Mouse (Mus musculus): ENCODE measurements at regions not wholly inside any gene's neighbourhood (a gene's known extent, or its start where the extent isn't known, plus 50 kb on each side); places are given as distances from the start of the nearest gene placed in this dataset.

GRCm38 (mm10) chr4:124228537-124228936 lies 310.7 kb upstream of the 4930535I16Rik start:
- DNase-seq = peak; percentile 75

GRCm38 (mm10) chr4:124223646-124224500 lies 306.1 kb upstream of the 4930535I16Rik start:
- DNase-seq = peak; percentile 59

GRCm38 (mm10) chr4:124221736-124222135 lies 303.9 kb upstream of the 4930535I16Rik start:
- no peak for DNase-seq

GRCm38 (mm10) chr4:124217206-124217605 lies 299.4 kb upstream of the 4930535I16Rik start:
- DNase-seq = peak; percentile 88

- DNase-seq = no peak
Observed at GRCm38 (mm10) chr4:124216351-124216750, 298.5 kb upstream of the 4930535I16Rik start.

- DNase-seq = peak; percentile 7
Observed at GRCm38 (mm10) chr4:124215077-124215476, 297.3 kb upstream of the 4930535I16Rik start.

GRCm38 (mm10) chr4:124210103-124210502 lies 292.3 kb upstream of the 4930535I16Rik start:
- no peak for DNase-seq

- DNase-seq = no peak
Observed at GRCm38 (mm10) chr4:124206480-124206879, 288.7 kb upstream of the 4930535I16Rik start.

GRCm38 (mm10) chr4:124203736-124204135 lies 285.9 kb upstream of the 4930535I16Rik start:
- DNase-seq = no peak

- no peak for DNase-seq
Observed at GRCm38 (mm10) chr4:124199884-124200844, 282.3 kb upstream of the 4930535I16Rik start.

GRCm38 (mm10) chr4:124198832-124199231 lies 281.0 kb upstream of the 4930535I16Rik start:
- DNase-seq = no peak

- no peak for DNase-seq
Observed at GRCm38 (mm10) chr4:124196711-124197110, 278.9 kb upstream of the 4930535I16Rik start.

- no peak for DNase-seq
Observed at GRCm38 (mm10) chr4:124193059-124193721, 275.4 kb upstream of the 4930535I16Rik start.

GRCm38 (mm10) chr4:124190775-124191174 lies 273.0 kb upstream of the 4930535I16Rik start:
- no peak for DNase-seq

- no peak for DNase-seq
Observed at GRCm38 (mm10) chr4:124189993-124190385, 272.2 kb upstream of the 4930535I16Rik start.

GRCm38 (mm10) chr4:124189352-124189992 lies 271.6 kb upstream of the 4930535I16Rik start:
- peak; percentile 13 for DNase-seq

- no peak for DNase-seq
Observed at GRCm38 (mm10) chr4:124187108-124187507, 269.3 kb upstream of the 4930535I16Rik start.

- no peak for DNase-seq
Observed at GRCm38 (mm10) chr4:124181335-124181734, 263.5 kb upstream of the 4930535I16Rik start.

GRCm38 (mm10) chr4:124178401-124179018 lies 260.7 kb upstream of the 4930535I16Rik start:
- DNase-seq = no peak

GRCm38 (mm10) chr4:124175531-124175930 lies 257.7 kb upstream of the 4930535I16Rik start:
- no peak for DNase-seq

GRCm38 (mm10) chr4:124154627-124155026 lies 236.8 kb upstream of the 4930535I16Rik start:
- DNase-seq = no peak

Measured in kidney, postnatal 14 days (tissue).